Mouse (Mus musculus): ENCODE data around the gene Bok. TPM values are rescaled to one million over a fixed set of nuclear protein-coding genes. Genes with fewer than 3 reads are reported as not detected.
A peak's percentile ranks its signal among the peaks of the same experiment; 100 is the strongest.

The Bok gene
- total and polyA plus RNA-seq, 3 experiments: 0.17 TPM; not detected in 2

DNA sequence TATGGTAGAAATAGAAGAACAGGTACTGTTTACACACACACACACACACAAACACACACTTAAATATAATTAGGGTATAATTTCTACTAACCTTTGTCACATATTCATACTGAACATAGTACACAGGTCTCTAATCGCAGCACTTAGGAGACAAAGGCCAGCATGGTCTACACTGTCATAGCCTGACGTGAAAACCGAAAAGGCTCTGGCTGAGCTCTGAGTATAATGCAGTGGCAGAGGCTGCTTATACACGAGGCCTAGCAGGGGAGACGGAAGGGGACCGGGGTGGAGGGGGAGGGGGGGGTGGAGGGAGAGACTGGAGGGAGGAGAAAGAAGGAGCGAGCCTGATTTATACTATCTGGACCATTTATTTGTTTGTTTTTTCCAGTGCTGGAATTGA, 36.1 kb downstream of the Bok start (continued):
- no peak for TF ChIP-seq MAZ (IDR thresholded peaks at IDR 0.05; ENCODE audit: low read depth, low read length)
- TF ChIP-seq USF1 (IDR thresholded peaks at IDR 0.05; ENCODE audit: low read depth, low read length): no peak
- no peak for TF ChIP-seq TBP (IDR thresholded peaks at IDR 0.05; ENCODE audit: low read depth, low read length)
- TF ChIP-seq GATA1 (IDR thresholded peaks at IDR 0.05; ENCODE audit: low read depth, low read length): no peak

DNA sequence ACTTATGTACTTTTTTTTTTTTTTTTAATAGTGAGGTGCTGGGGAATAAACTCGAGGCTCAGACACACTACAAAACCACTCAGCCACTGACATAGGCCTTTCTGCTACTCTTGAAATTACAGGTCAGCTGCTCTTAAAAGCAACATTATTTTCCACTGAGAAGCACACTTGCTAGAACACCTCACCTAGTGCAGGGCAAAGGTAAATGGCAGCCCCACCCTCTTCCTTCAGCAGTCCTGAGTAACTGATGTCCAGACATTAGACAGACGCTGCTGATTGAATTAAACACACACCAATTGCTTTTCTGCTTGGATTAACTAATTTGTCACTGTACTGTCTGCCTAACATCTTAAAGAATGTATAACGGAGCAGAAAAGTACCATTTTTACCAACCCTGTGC, 39.2 kb downstream of the Bok start:
- TF ChIP-seq EP300 (IDR thresholded peaks at IDR 0.05; ENCODE audit: low read depth in 1 of 2, low read length in 2 of 2) (no peak), MYC (IDR thresholded peaks at IDR 0.05; ENCODE audit: low read depth, low read length) (no peak), UBTF (IDR thresholded peaks at IDR 0.05; ENCODE audit: borderline replicate concordance, insufficient read depth, low read depth, low read length) (no peak), KAT2A (conservative IDR thresholded peaks at IDR 0.05; ENCODE audit: low read depth, low read length) (no peak)
- no peak overlapping the region for H3K27ac ChIP-seq (ENCODE audit: control insufficient read depth, low read depth, low read length)
- no peak for DNase-seq (ENCODE audit: low read depth, low spot score)
- no peaks in the 10 kb centered on the region for H3K9me3 ChIP-seq (replicated peaks; ENCODE audit: insufficient read depth, low read length)
- H3K4me1 ChIP-seq (ENCODE audit: control insufficient read depth in 1 of 2, insufficient read depth in 2 of 2, low read length in 2 of 2): no peaks in the 10 kb centered on the region
- no peak overlapping the region for H3K9ac ChIP-seq (ENCODE audit: control insufficient read depth, low read depth, low read length, poor library complexity, severe bottlenecking)
- H3K27me3 ChIP-seq (ENCODE audit: control insufficient read depth in 1 of 2, insufficient read depth in 2 of 2, low read length in 2 of 2): no peaks in the 10 kb centered on the region
- peaks cover 0 to 4% of the 10 kb centered on the region in 2 experiments; a peak in 2 of 4 replicates for H3K36me3 ChIP-seq (ENCODE audit: control insufficient read depth in 1 of 2, insufficient read depth in 2 of 2, low read length in 2 of 2)
- no peaks in the 10 kb centered on the region for H3K79me2 ChIP-seq (ENCODE audit: control insufficient read depth, insufficient read depth, low read length, poor library complexity)
- H3K4me3 ChIP-seq (ENCODE audit: control insufficient read depth in 1 of 2, insufficient read depth in 1 of 2, low read depth in 2 of 2, low read length in 2 of 2): no peak overlapping the region

DNA sequence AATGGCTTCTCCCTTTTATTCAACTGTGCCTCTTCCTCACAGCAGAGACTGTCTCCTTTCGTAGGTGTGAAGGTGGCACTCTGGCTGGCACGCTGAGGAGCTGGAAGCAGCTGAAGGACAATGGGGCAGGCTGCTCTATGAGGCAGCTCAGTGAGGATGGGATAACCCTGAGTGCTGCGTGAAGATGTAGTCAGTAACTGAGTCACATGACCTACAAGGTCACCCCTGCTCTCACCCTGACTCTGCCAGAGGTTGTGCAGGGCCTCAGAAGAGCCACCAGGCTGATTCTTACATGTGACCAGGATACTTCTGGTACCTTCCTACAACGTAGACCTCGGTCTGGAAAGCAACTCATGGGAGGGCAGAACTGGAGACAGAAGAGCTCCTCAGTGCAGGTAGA, 40.2 kb downstream of the Bok start:
- Histone ChIP-seq H3K4me1 (ENCODE audit: control insufficient read depth in 1 of 2, insufficient read depth in 2 of 2, low read length in 2 of 2) (no peaks in the 10 kb centered on the region), H3K27me3 (ENCODE audit: control insufficient read depth in 1 of 2, insufficient read depth in 2 of 2, low read length in 2 of 2) (no peaks in the 10 kb centered on the region), H3K79me2 (ENCODE audit: control insufficient read depth, insufficient read depth, low read length, poor library complexity) (no peaks in the 10 kb centered on the region), H3K9ac (ENCODE audit: control insufficient read depth, low read depth, low read length, poor library complexity, severe bottlenecking) (no peak overlapping the region), H3K27ac (ENCODE audit: control insufficient read depth, low read depth, low read length) (no peak overlapping the region), H3K36me3 (ENCODE audit: control insufficient read depth in 1 of 2, insufficient read depth in 2 of 2, low read length in 2 of 2) (peaks cover 0 to 4% of the 10 kb centered on the region in 2 experiments; a peak in 2 of 4 replicates), H3K4me3 (ENCODE audit: control insufficient read depth in 1 of 2, insufficient read depth in 1 of 2, low read depth in 2 of 2, low read length in 2 of 2) (no peak overlapping the region), H3K9me3 (replicated peaks; ENCODE audit: insufficient read depth, low read length) (no peaks in the 10 kb centered on the region)
- TF ChIP-seq ZKSCAN1 (IDR thresholded peaks at IDR 0.05; ENCODE audit: low read depth, low read length) (no peak), MYC (IDR thresholded peaks at IDR 0.05; ENCODE audit: low read depth, low read length) (no peak), MEF2A (IDR thresholded peaks at IDR 0.05; ENCODE audit: extremely low read depth, insufficient replicate concordance, low read depth, low read length, poor library complexity, severe bottlenecking) (no peak), USF1 (IDR thresholded peaks at IDR 0.05; ENCODE audit: low read depth, low read length) (0 out of 2 replicates have a peak, but pooled peaks have one; percentile 20)
- no peak for DNase-seq (ENCODE audit: low read depth, low spot score)

GRCm38 (mm10) chr1:93726116-93726515, 40.7 kb downstream of the Bok start:
- DNase-seq (ENCODE audit: low read depth, low spot score): no peak
- no peaks in the 10 kb centered on the region for H3K79me2 ChIP-seq (ENCODE audit: control insufficient read depth, insufficient read depth, low read length, poor library complexity)
- no peak overlapping the region for H3K27ac ChIP-seq (ENCODE audit: control insufficient read depth, low read depth, low read length)
- TF ChIP-seq CTCF (IDR thresholded peaks at IDR 0.05 in 2 of 3, conservative IDR thresholded peaks at IDR 0.05 in 1 of 3; ENCODE audit: control insufficient read depth in 1 of 3, insufficient read depth in 1 of 3, low read depth in 2 of 3, low read length in 3 of 3, poor library complexity in 1 of 3, severe bottlenecking in 1 of 3): peak in 1 of 3 experiments; percentile 47; a peak in 2 of 6 replicates
- no peak for TF ChIP-seq ZMIZ1 (IDR thresholded peaks at IDR 0.05; ENCODE audit: low read depth, low read length)
- no peak for TF ChIP-seq HCFC1 (IDR thresholded peaks at IDR 0.05; ENCODE audit: low read depth, low read length)
- TF ChIP-seq POLR2AphosphoS5 (IDR thresholded peaks at IDR 0.05; ENCODE audit: borderline replicate concordance, low read depth, low read length): no peak
- no peak for TF ChIP-seq RCOR1 (IDR thresholded peaks at IDR 0.05; ENCODE audit: low read depth, low read length)
- 0 out of 4 replicates have a peak, but pooled peaks of 1 of the 2 experiments have one; percentile 9 for TF ChIP-seq POLR2A (IDR thresholded peaks at IDR 0.05; ENCODE audit: control insufficient read depth in 1 of 2, insufficient read depth in 1 of 2, low read depth in 1 of 2, low read length in 2 of 2, poor library complexity in 1 of 2)
- TF ChIP-seq ETS1 (IDR thresholded peaks at IDR 0.05; ENCODE audit: low read depth, low read length): no peak
- no peak for TF ChIP-seq USF1 (IDR thresholded peaks at IDR 0.05; ENCODE audit: low read depth, low read length)
- TF ChIP-seq ZC3H11A (IDR thresholded peaks at IDR 0.05; ENCODE audit: low read depth, low read length): no peak
- no peak for TF ChIP-seq CHD1 (IDR thresholded peaks at IDR 0.05; ENCODE audit: low read depth, low read length)
- TF ChIP-seq POLR2AphosphoS2 (IDR thresholded peaks at IDR 0.05; ENCODE audit: low read length): no peak
- no peak for TF ChIP-seq MAZ (IDR thresholded peaks at IDR 0.05; ENCODE audit: low read depth, low read length)
- TF ChIP-seq EP300 (IDR thresholded peaks at IDR 0.05; ENCODE audit: low read depth in 1 of 2, low read length in 2 of 2): no peak
- H3K4me3 ChIP-seq (ENCODE audit: control insufficient read depth in 1 of 2, insufficient read depth in 1 of 2, low read depth in 2 of 2, low read length in 2 of 2): no peak overlapping the region
- H3K9ac ChIP-seq (ENCODE audit: control insufficient read depth, low read depth, low read length, poor library complexity, severe bottlenecking): no peak overlapping the region
- no peaks in the 10 kb centered on the region for H3K9me3 ChIP-seq (replicated peaks; ENCODE audit: insufficient read depth, low read length)
- H3K27me3 ChIP-seq (ENCODE audit: control insufficient read depth in 1 of 2, insufficient read depth in 2 of 2, low read length in 2 of 2): no peaks in the 10 kb centered on the region
- H3K4me1 ChIP-seq (ENCODE audit: control insufficient read depth in 1 of 2, insufficient read depth in 2 of 2, low read length in 2 of 2): no peaks in the 10 kb centered on the region
- peaks cover 0 to 4% of the 10 kb centered on the region in 2 experiments; a peak in 2 of 4 replicates for H3K36me3 ChIP-seq (ENCODE audit: control insufficient read depth in 1 of 2, insufficient read depth in 2 of 2, low read length in 2 of 2)

Measured in MEL (cell line).